Mouse (Mus musculus) heart, embryonic 15.5 days (tissue): ENCODE results near the gene Cdca3. TPM values are rescaled to one million over a fixed set of nuclear protein-coding genes. Genes with fewer than 3 reads are reported as not detected.

Experiments
- ATAC-seq: fragments of 200-750 bp; cut with Nextera tagmentation; replicated peaks from 2 replicates; pipeline ENCODE4 v1.8.0; 2017; ENCODE audit warnings: low read depth, moderate TSS enrichment; ENCODE audit not compliant: insufficient number of reproducible peaks, insufficient read depth, low FRiP score
- H3K27ac ChIP-seq: fragments of 300-500 bp; sonication (generic); 2 replicates; pipeline ENCODE4 v1.5.1; 2015; ENCODE audit warnings: mild to moderate bottlenecking, inconsistent platforms
- H3K27me3 ChIP-seq: fragments of 300-500 bp; sonication (generic); 2 replicates; pipeline ENCODE4 v1.6.1; 2015; ENCODE audit warnings: inconsistent platforms
- H3K36me3 ChIP-seq: fragments of 300-500 bp; sonication (generic); 2 replicates; pipeline ENCODE4 v1.6.1; 2015; ENCODE audit warnings: mild to moderate bottlenecking, inconsistent platforms
- H3K4me1 ChIP-seq: fragments of 300-500 bp; sonication (generic); replicated peaks from 2 replicates; pipeline ENCODE4 v1.6.1; 2015; ENCODE audit warnings: inconsistent platforms
- H3K4me2 ChIP-seq: fragments of 300-500 bp; sonication (generic); 2 replicates; pipeline ENCODE4 v1.6.1; 2015; ENCODE audit warnings: inconsistent platforms, mild to moderate bottlenecking, moderate library complexity
- H3K4me3 ChIP-seq: fragments of 300-500 bp; sonication (generic); 2 replicates; pipeline ENCODE4 v1.5.1; 2015; ENCODE audit warnings: mild to moderate bottlenecking, inconsistent platforms
- H3K9ac ChIP-seq: fragments of 300-500 bp; sonication (generic); 2 replicates; pipeline ENCODE4 v1.6.1; 2015; ENCODE audit warnings: mild to moderate bottlenecking, inconsistent platforms
- H3K9me3 ChIP-seq: fragments of 300-500 bp; sonication (generic); replicated peaks from 2 replicates; pipeline ENCODE4 v1.6.1; 2016; ENCODE audit warnings: inconsistent platforms
- WGBS: fragments of 180-500 bp; shearing (Covaris S2); methylation state at CpG from one replicate; pipeline ENCODE4 v1.1.7; 2015; ENCODE audit warnings: mixed read lengths; 5-methylcytosine and 5-hydroxymethylcytosine counted together
- polyA plus RNA-seq: library from polyadenylated mRNA; unstranded; fragments of >200 nt; fragmentation: Nextera tagmentation; extraction: Ambion mirVana; gene quantifications from 2 replicates; pipeline ENCODE4 v1.2.1, GENCODE M21; 2015

The Cdca3 gene
- polyA plus RNA-seq, 1 experiment from 2014 or later, result 117 TPM

DNA sequence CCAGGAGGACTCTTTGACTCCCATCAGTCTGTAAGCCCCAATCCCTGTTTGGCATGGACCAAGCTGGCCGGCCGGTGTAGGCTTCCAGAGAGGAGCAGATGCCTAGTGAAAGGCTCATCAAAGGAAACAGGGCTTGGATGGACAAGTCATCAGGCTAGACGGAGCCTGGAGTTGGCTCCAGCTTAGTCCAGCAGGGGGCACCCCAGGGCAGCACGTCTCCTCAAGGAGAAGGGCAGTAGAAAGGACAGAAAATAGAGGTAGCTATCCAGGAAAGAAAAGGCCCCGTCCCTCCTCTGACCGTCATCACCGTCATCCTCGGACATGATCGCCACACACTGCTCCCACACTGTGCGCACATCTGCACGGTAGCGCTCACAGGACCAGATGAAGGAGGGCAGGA lies 30.4 kb downstream of the Cdca3 start:
- no peak overlapping the region for H3K27ac ChIP-seq
- ATAC-seq, result no peak
- no peaks in the 10 kb centered on the region for H3K36me3 ChIP-seq
- no peaks in the 10 kb centered on the region for H3K9me3 ChIP-seq
- peaks cover 50% of the 10 kb centered on the region for H3K4me1 ChIP-seq
- peak overlapping the region; percentile 37; the same call in 1 of the 2 replicates for H3K4me2 ChIP-seq
- WGBS, result 7% methylated on average over 12 of the region's 12 CpGs
- H3K9ac ChIP-seq, result peak overlapping the region; percentile 31; the same call in 1 of the 2 replicates
- 0 out of 2 replicates have a peak overlapping the region, but pooled peaks have one; percentile 13 for H3K4me3 ChIP-seq
- peaks cover 48% of the 10 kb centered on the region for H3K27me3 ChIP-seq

- Histone ChIP-seq H3K9ac (no peak overlapping the region), H3K4me3 (no peak overlapping the region), H3K4me2 (no peak overlapping the region), H3K27me3 (peaks cover 52% of the 10 kb centered on the region), H3K4me1 (peaks cover 46% of the 10 kb centered on the region), H3K9me3 (no peaks in the 10 kb centered on the region), H3K27ac (no peak overlapping the region), H3K36me3 (no peaks in the 10 kb centered on the region)
- 81% methylated on average over 9 of the region's 9 CpGs for WGBS
- no peak for ATAC-seq
Observed at GRCm38 (mm10) chr6:124860511-124860910, 31.2 kb downstream of the Cdca3 start.

DNA sequence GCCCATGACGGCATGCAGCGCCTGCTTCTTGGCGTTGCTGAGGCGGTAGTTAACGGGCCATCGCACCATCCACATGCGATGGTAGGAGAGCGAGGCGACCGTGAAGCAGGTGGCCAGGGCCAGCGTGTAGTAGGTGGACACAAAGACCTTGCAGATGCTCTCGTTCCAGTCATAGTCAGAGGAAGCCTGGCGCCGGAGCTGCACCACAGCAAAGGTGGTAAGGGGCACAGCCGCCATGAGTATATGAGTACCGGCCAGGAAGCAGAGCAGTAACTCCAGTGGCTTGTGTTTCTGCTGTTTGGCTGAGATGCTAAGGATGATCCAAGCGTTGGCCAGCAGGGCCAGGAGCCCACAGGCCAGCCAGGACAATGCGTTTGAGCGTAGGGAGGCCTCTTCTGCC lies 31.9 kb downstream of the Cdca3 start:
- peaks cover 41% of the 10 kb centered on the region for H3K4me1 ChIP-seq
- no peak overlapping the region for H3K27ac ChIP-seq
- no peak overlapping the region for H3K4me2 ChIP-seq
- no peak overlapping the region for H3K9ac ChIP-seq
- ATAC-seq, result no peak
- no peaks in the 10 kb centered on the region for H3K9me3 ChIP-seq
- H3K27me3 ChIP-seq, result peaks cover 55% of the 10 kb centered on the region
- no peaks in the 10 kb centered on the region for H3K36me3 ChIP-seq
- no peak overlapping the region for H3K4me3 ChIP-seq
- WGBS, result 81% methylated on average over 19 of the region's 19 CpGs

- no peak for ATAC-seq
- Histone ChIP-seq H3K27ac (no peak overlapping the region), H3K27me3 (peaks cover 60% of the 10 kb centered on the region), H3K9me3 (no peaks in the 10 kb centered on the region), H3K4me1 (peaks cover 38% of the 10 kb centered on the region), H3K9ac (no peak overlapping the region), H3K4me2 (no peak overlapping the region), H3K4me3 (no peak overlapping the region), H3K36me3 (no peaks in the 10 kb centered on the region)
- WGBS, result 27% methylated on average over 3 of the region's 3 CpGs
Observed at GRCm38 (mm10) chr6:124861802-124862201, 32.5 kb downstream of the Cdca3 start.

DNA sequence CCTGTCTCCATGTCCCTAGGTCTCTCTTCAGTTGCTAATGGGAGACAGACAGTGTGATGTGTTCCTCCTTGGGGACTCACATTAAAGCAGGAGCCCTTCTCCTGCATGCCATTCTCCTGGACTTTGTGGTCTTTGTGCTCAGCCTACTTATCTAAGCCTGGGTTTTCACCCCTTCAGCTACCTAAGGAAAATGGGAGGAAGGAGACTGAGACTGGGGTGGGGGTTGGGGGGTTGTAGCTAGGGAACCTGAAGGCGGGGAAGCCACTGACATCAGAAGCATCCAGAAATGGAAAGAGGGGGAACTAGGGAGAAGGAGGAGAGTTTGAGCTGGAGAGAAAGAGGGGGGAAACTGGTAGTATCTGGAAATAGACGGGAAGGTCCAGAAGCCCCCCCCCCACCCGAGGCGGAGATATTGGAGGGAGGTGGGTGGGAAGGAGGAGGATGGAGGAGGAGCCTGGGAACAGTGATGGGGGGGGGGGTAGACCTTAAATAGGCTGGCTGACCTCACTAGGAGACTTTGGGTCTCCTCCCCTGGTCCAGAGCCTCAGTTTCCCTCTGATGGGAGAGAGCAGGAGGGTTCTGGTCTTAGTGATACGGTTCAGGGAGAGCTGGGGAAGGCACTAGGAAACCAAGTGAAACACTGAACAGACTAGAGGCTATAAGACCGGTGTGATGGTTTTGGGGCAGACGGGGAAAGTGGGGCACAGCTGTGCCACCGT lies 33.2 kb downstream of the Cdca3 start:
- WGBS, result 21% methylated on average over 8 of the region's 8 CpGs
- Histone ChIP-seq H3K9me3 (no peaks in the 10 kb centered on the region), H3K36me3 (no peaks in the 10 kb centered on the region), H3K27ac (no peak overlapping the region), H3K4me2 (peak overlapping the region; percentile 95), H3K4me1 (peaks cover 38% of the 10 kb centered on the region), H3K4me3 (peak overlapping the region; percentile 64), H3K9ac (peak overlapping the region; percentile 68), H3K27me3 (peaks cover 67% of the 10 kb centered on the region)
- no peak for ATAC-seq

- Histone ChIP-seq H3K36me3 (no peaks in the 10 kb centered on the region), H3K4me3 (peak overlapping the region; percentile 64), H3K9ac (peak overlapping the region; percentile 68), H3K4me2 (peak overlapping the region; percentile 95), H3K9me3 (no peaks in the 10 kb centered on the region), H3K27me3 (peaks cover 61% of the 10 kb centered on the region), H3K27ac (no peak overlapping the region), H3K4me1 (peaks cover 32% of the 10 kb centered on the region)
- WGBS, result 2% methylated on average over 15 of the region's 16 CpGs
- peak; percentile 7; the same call in 1 of the 2 replicates for ATAC-seq
Observed at GRCm38 (mm10) chr6:124863125-124863657, 33.8 kb downstream of the Cdca3 start.

DNA sequence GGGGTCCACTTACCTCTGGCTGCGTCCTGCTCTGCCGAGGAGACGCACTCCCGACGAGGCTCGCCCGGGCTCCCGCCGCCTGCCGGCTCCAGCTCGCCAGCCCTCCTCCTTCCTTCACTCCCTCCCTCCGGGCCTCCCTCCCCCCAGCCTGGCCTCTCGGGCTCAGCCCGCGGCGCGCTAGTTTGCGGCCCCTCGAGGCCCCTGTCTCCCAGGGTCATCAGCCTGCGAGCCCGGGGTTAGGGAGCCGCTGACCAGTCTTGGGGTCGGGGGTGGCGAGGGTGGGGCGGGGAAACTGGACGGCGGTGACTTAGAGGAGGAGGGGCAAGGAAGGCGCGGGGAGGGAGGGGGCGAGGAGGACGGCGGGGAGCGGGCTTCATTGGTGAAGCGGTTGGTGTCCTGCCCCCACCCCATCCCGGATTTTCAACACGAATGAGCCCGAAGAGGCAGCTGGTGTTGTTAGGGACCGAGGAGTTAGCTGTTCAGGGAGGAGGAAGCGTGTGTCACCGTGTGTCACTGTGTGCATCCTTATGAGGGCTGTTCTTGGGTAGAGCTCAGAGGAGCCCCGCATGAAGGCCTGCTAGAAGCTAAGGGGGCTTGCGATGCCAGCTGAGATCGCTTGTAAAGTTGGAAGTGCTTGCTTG lies 34.4 kb downstream of the Cdca3 start, which contains the start of gene Gpr162:
Gpr162 (minus strand) TSS at position 326 of the 641 bp plus-strand sequence.
- peak; percentile 51 for ATAC-seq
- H3K27me3 ChIP-seq, result peaks cover 55% of the 10 kb centered on the region
- no peaks in the 10 kb centered on the region for H3K9me3 ChIP-seq
- H3K4me3 ChIP-seq, result peak within 1 kb of the TSS; percentile 64
- H3K9ac ChIP-seq, result peak within 1 kb of the TSS; percentile 68
- H3K27ac ChIP-seq, result no peak within 1 kb of the TSS; the same call in 1 of the 2 replicates
- H3K36me3 ChIP-seq, result no peaks in the 10 kb centered on the region
- 1% methylated on average over 39 of the region's 43 CpGs for WGBS
- H3K4me1 ChIP-seq, result peaks cover 28% of the 10 kb centered on the region
- H3K4me2 ChIP-seq, result peak within 1 kb of the TSS; percentile 95

DNA sequence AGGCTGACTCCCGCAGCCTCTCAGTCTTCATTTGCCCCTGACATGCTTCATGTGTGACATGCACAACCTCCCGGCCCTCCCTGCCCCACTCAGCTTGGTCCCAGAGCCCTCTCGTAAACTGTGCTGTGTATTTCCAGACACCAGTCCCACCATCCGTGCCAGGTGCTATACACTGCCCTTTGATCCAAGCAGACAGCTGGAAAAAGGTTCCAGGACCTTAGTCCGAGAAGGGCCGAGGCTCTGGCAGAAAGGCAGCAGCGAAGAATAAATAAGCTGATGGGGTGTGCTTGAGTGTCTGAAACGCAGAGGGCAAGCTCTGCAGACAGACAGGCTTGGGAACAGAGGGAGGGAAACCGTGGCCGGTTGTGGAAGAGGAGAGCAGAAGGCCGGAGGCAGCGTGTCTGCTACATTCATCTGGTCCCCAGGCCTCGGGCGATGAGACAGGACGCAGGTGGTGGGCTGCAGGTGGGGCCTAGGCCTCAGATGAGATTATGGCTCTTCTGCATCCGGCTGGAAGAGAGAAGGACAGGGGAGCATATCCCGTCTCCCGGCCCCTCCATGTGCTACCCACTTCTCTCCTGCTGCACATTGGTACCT lies 36.5 kb downstream of the Cdca3 start:
- WGBS, result 67% methylated on average over 17 of the region's 18 CpGs
- H3K9me3 ChIP-seq, result no peaks in the 10 kb centered on the region

DNA sequence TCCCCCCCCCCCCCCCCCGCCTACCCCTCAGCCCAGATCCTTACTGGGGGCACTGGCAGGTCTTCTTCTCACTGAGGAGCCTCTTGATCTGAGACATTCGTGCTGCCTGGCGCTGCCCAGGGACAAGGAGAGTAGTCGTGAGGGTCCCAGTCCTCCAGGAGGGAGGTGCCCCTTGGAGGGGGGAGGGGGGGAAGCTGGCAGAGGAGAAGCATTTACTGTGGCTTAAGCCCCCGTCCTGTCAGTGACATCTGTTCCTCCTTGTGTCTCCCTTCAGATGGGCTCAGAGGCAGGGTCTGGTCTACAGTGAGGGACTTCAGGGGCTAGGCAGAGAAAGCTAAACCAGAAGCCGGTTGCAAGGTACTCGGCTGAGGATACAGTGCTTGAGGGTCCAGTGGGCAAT lies 37.2 kb downstream of the Cdca3 start:
- H3K4me1 ChIP-seq, result peaks cover 21% of the 10 kb centered on the region
- peaks cover 38% of the 10 kb centered on the region for H3K27me3 ChIP-seq
- H3K9me3 ChIP-seq, result no peaks in the 10 kb centered on the region
- no peaks in the 10 kb centered on the region for H3K36me3 ChIP-seq
- no peak overlapping the region for H3K4me3 ChIP-seq
- H3K27ac ChIP-seq, result no peak overlapping the region
- H3K4me2 ChIP-seq, result no peak overlapping the region
- no peak overlapping the region for H3K9ac ChIP-seq
- ATAC-seq, result no peak
- 60% methylated on average over 6 of the region's 7 CpGs for WGBS

More for the DNA sequence above, 36.5 kb downstream of the Cdca3 start:
- Histone ChIP-seq H3K27ac (no peak overlapping the region), H3K27me3 (peaks cover 45% of the 10 kb centered on the region), H3K36me3 (no peaks in the 10 kb centered on the region), H3K4me1 (peaks cover 21% of the 10 kb centered on the region), H3K4me2 (no peak overlapping the region), H3K4me3 (no peak overlapping the region), H3K9ac (no peak overlapping the region)
- ATAC-seq, result no peak

DNA sequence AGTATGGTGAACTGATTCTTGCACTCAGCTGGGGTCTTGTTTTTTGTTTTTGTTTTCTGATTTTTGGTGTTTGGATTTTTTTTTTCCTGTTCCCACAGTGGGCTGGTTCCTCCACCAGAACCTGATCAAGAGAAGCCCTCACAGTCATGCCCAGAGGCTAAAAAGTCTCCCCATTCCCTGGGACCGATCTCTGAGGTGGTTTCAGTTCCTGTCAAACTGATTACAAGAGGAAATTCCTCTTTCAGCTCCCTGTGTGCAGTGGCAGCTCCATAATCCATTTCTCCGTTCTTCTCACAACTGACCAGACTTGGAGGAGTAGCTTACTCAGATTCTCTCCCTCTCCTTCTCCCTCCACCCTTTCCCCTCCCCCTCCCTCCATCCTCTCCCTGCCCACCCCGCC lies 45.0 kb downstream of the Cdca3 start:
- Histone ChIP-seq H3K9me3 (no peaks in the 10 kb centered on the region), H3K36me3 (no peaks in the 10 kb centered on the region), H3K4me2 (no peak overlapping the region), H3K4me3 (no peak overlapping the region), H3K4me1 (no peaks in the 10 kb centered on the region), H3K27me3 (no peaks in the 10 kb centered on the region), H3K27ac (no peak overlapping the region), H3K9ac (no peak overlapping the region)
- 30% methylated on average over 2 of the region's 3 CpGs for WGBS
- no peak for ATAC-seq

DNA sequence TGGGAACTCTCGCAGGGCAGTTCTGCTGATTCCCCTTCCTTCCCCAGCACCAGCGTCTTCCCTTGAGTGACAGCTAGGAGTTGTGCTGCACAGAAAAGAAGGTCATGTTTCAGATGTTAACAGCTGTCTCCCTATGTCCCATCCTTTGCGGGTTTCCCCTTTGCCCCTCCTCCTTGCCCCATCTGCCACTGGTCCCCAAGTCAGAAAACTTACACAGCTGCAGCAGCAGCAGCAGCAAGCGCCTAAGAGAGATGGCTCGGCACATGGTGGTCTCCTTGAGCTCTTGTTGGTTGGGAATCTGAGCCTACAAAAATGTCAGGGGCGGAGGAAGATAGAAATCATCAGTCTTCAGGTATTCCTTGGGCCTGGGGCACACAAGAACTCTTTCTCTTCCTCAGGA lies 50.0 kb downstream of the Cdca3 start:
- H3K27ac ChIP-seq, result no peak overlapping the region
- no peaks in the 10 kb centered on the region for H3K4me1 ChIP-seq
- no peak overlapping the region for H3K4me2 ChIP-seq
- ATAC-seq, result no peak
- no peak overlapping the region for H3K9ac ChIP-seq
- no peaks in the 10 kb centered on the region for H3K9me3 ChIP-seq
- no peak overlapping the region for H3K4me3 ChIP-seq
- H3K36me3 ChIP-seq, result no peaks in the 10 kb centered on the region
- WGBS, result 45% methylated on average over 6 of the region's 6 CpGs
- no peaks in the 10 kb centered on the region for H3K27me3 ChIP-seq
